Mouse (Mus musculus): ENCODE measurements around the gene Brsk1. TPM values are rescaled to one million over a fixed set of nuclear protein-coding genes. Genes with fewer than 3 reads are reported as not detected.

Gene Brsk1
- 0.35 TPM for polyA plus RNA-seq (2014; fragmentation: Illumina TruSeq; extraction: RNeasy Lipid Tissue Mini Kit (QIAGEN cat#74804); ENCODE audit: low read depth, low replicate concordance)

GRCm38 (mm10) chr7:4690387-4690786 lies at the start of gene Brsk1:
Gene Brsk1, plus strand, starts transcription at chr7:4690604.

GRCm38 (mm10) chr7:4658912-4659551 lies 31.4 kb upstream of the Brsk1 start, which contains the start of gene Ppp6r1:
Gene Ppp6r1, minus strand, starts transcription at chr7:4659019.

GRCm38 (mm10) chr7:4684632-4685417 lies 5.6 kb upstream of the Brsk1 start, which contains the start of gene Hspbp1:
Gene Hspbp1, minus strand, starts transcription at chr7:4685068.

GRCm38 (mm10) chr7:4725169-4725568 lies 34.8 kb downstream of the Brsk1 start, which contains the start of gene Tmem150b:
Gene Tmem150b, minus strand, starts transcription at chr7:4725249.

GRCm38 (mm10) chr7:4739544-4740275 lies 49.3 kb downstream of the Brsk1 start, which contains the start of gene Kmt5c:
Gene Kmt5c, plus strand, starts transcription at chr7:4740115.

GRCm38 (mm10) chr7:4752821-4753570 lies 62.6 kb downstream of the Brsk1 start, which contains the start of gene Cox6b2:
Gene Cox6b2, minus strand, starts transcription at chr7:4753094.

Other genes starting within 250 kb of the Brsk1 start
- 10.5 TPM for gene Rdh13, start 245.0 kb upstream of the Brsk1 start, polyA plus RNA-seq (2014; fragmentation: Illumina TruSeq; extraction: RNeasy Lipid Tissue Mini Kit (QIAGEN cat#74804); ENCODE audit: low read depth, low replicate concordance)
- 2.2 TPM for gene Eps8l1, start 229.9 kb upstream of the Brsk1 start, polyA plus RNA-seq (2014; fragmentation: Illumina TruSeq; extraction: RNeasy Lipid Tissue Mini Kit (QIAGEN cat#74804); ENCODE audit: low read depth, low replicate concordance)
- 12.5 TPM for gene Ppp1r12c, start 188.9 kb upstream of the Brsk1 start, polyA plus RNA-seq (2014; fragmentation: Illumina TruSeq; extraction: RNeasy Lipid Tissue Mini Kit (QIAGEN cat#74804); ENCODE audit: low read depth, low replicate concordance)
- gene Tnnt1, start 174.2 kb upstream of the Brsk1 start, polyA plus RNA-seq (2014; fragmentation: Illumina TruSeq; extraction: RNeasy Lipid Tissue Mini Kit (QIAGEN cat#74804); ENCODE audit: low read depth, low replicate concordance): not detected
- gene Tnni3, start 166.4 kb upstream of the Brsk1 start, polyA plus RNA-seq (2014; fragmentation: Illumina TruSeq; extraction: RNeasy Lipid Tissue Mini Kit (QIAGEN cat#74804); ENCODE audit: low read depth, low replicate concordance): not detected
- gene Dnaaf3, start 158.2 kb upstream of the Brsk1 start, polyA plus RNA-seq (2014; fragmentation: Illumina TruSeq; extraction: RNeasy Lipid Tissue Mini Kit (QIAGEN cat#74804); ENCODE audit: low read depth, low replicate concordance): not detected
- 1.2 TPM for gene Syt5, start 143.1 kb upstream of the Brsk1 start, polyA plus RNA-seq (2014; fragmentation: Illumina TruSeq; extraction: RNeasy Lipid Tissue Mini Kit (QIAGEN cat#74804); ENCODE audit: low read depth, low replicate concordance)
- gene Ptprh, start 86.6 kb upstream of the Brsk1 start, polyA plus RNA-seq (2014; fragmentation: Illumina TruSeq; extraction: RNeasy Lipid Tissue Mini Kit (QIAGEN cat#74804); ENCODE audit: low read depth, low replicate concordance): 17.8 TPM
- gene Tmem86b, start 59.2 kb upstream of the Brsk1 start, polyA plus RNA-seq (2014; fragmentation: Illumina TruSeq; extraction: RNeasy Lipid Tissue Mini Kit (QIAGEN cat#74804); ENCODE audit: low read depth, low replicate concordance): 0.88 TPM
- 12.3 TPM for gene Ppp6r1, start 31.6 kb upstream of the Brsk1 start, polyA plus RNA-seq (2014; fragmentation: Illumina TruSeq; extraction: RNeasy Lipid Tissue Mini Kit (QIAGEN cat#74804); ENCODE audit: low read depth, low replicate concordance)
- gene Hspbp1, start 5.5 kb upstream of the Brsk1 start, polyA plus RNA-seq (2014; fragmentation: Illumina TruSeq; extraction: RNeasy Lipid Tissue Mini Kit (QIAGEN cat#74804); ENCODE audit: low read depth, low replicate concordance): not detected
- gene Tmem150b, start 34.6 kb downstream of the Brsk1 start, polyA plus RNA-seq (2014; fragmentation: Illumina TruSeq; extraction: RNeasy Lipid Tissue Mini Kit (QIAGEN cat#74804); ENCODE audit: low read depth, low replicate concordance): 4.8 TPM
- 3.9 TPM for gene Kmt5c, start 49.5 kb downstream of the Brsk1 start, polyA plus RNA-seq (2014; fragmentation: Illumina TruSeq; extraction: RNeasy Lipid Tissue Mini Kit (QIAGEN cat#74804); ENCODE audit: low read depth, low replicate concordance)
- gene Cox6b2, start 62.5 kb downstream of the Brsk1 start, polyA plus RNA-seq (2014; fragmentation: Illumina TruSeq; extraction: RNeasy Lipid Tissue Mini Kit (QIAGEN cat#74804); ENCODE audit: low read depth, low replicate concordance): not detected
- gene Fam71e2, start 80.7 kb downstream of the Brsk1 start, polyA plus RNA-seq (2014; fragmentation: Illumina TruSeq; extraction: RNeasy Lipid Tissue Mini Kit (QIAGEN cat#74804); ENCODE audit: low read depth, low replicate concordance): not detected
- gene Il11, start 92.3 kb downstream of the Brsk1 start, polyA plus RNA-seq (2014; fragmentation: Illumina TruSeq; extraction: RNeasy Lipid Tissue Mini Kit (QIAGEN cat#74804); ENCODE audit: low read depth, low replicate concordance): 0.38 TPM
- not detected for gene Tmem190, start 92.3 kb downstream of the Brsk1 start, polyA plus RNA-seq (2014; fragmentation: Illumina TruSeq; extraction: RNeasy Lipid Tissue Mini Kit (QIAGEN cat#74804); ENCODE audit: low read depth, low replicate concordance)
- 1.2 TPM for gene Tmem238, start 99.1 kb downstream of the Brsk1 start, polyA plus RNA-seq (2014; fragmentation: Illumina TruSeq; extraction: RNeasy Lipid Tissue Mini Kit (QIAGEN cat#74804); ENCODE audit: low read depth, low replicate concordance)
- gene Rpl28, start 102.3 kb downstream of the Brsk1 start, polyA plus RNA-seq (2014; fragmentation: Illumina TruSeq; extraction: RNeasy Lipid Tissue Mini Kit (QIAGEN cat#74804); ENCODE audit: low read depth, low replicate concordance): 18.9 TPM
- 2.9 TPM for gene Ube2s, start 122.0 kb downstream of the Brsk1 start, polyA plus RNA-seq (2014; fragmentation: Illumina TruSeq; extraction: RNeasy Lipid Tissue Mini Kit (QIAGEN cat#74804); ENCODE audit: low read depth, low replicate concordance)
- 0.66 TPM for gene Shisa7, start 154.1 kb downstream of the Brsk1 start, polyA plus RNA-seq (2014; fragmentation: Illumina TruSeq; extraction: RNeasy Lipid Tissue Mini Kit (QIAGEN cat#74804); ENCODE audit: low read depth, low replicate concordance)
- gene Isoc2b, start 179.7 kb downstream of the Brsk1 start, polyA plus RNA-seq (2014; fragmentation: Illumina TruSeq; extraction: RNeasy Lipid Tissue Mini Kit (QIAGEN cat#74804); ENCODE audit: low read depth, low replicate concordance): 1.4 TPM
- 0.44 TPM for gene Isoc2a, start 186.5 kb downstream of the Brsk1 start, polyA plus RNA-seq (2014; fragmentation: Illumina TruSeq; extraction: RNeasy Lipid Tissue Mini Kit (QIAGEN cat#74804); ENCODE audit: low read depth, low replicate concordance)
- not detected for gene Gm36210, start 215.9 kb downstream of the Brsk1 start, polyA plus RNA-seq (2014; fragmentation: Illumina TruSeq; extraction: RNeasy Lipid Tissue Mini Kit (QIAGEN cat#74804); ENCODE audit: low read depth, low replicate concordance)
- not detected for gene Zfp628, start 224.6 kb downstream of the Brsk1 start, polyA plus RNA-seq (2014; fragmentation: Illumina TruSeq; extraction: RNeasy Lipid Tissue Mini Kit (QIAGEN cat#74804); ENCODE audit: low read depth, low replicate concordance)
- 1.5 TPM for gene Nat14, start 231.4 kb downstream of the Brsk1 start, polyA plus RNA-seq (2014; fragmentation: Illumina TruSeq; extraction: RNeasy Lipid Tissue Mini Kit (QIAGEN cat#74804); ENCODE audit: low read depth, low replicate concordance)
- 0.38 TPM for gene Ssc5d, start 235.2 kb downstream of the Brsk1 start, polyA plus RNA-seq (2014; fragmentation: Illumina TruSeq; extraction: RNeasy Lipid Tissue Mini Kit (QIAGEN cat#74804); ENCODE audit: low read depth, low replicate concordance)